Mouse (Mus musculus): ENCODE data around the gene Spg7. TPM values are rescaled to one million over a fixed set of nuclear protein-coding genes. Genes with fewer than 3 reads are reported as not detected.

The Spg7 gene
- polyA plus RNA-seq, 1 experiment from 2014 or later, result 43.0 TPM

- 48% methylated on average over 14 of the region's 14 CpGs for WGBS
- no peak overlapping the region; the same call in 1 of the 2 replicates for H3K4me2 ChIP-seq (ENCODE audit: low read depth, low read length)
- peaks cover 30% of the 10 kb centered on the region for H3K4me1 ChIP-seq (ENCODE audit: control insufficient read depth, insufficient read depth, low read length)
- peak overlapping the region; percentile 97 for H3K27ac ChIP-seq (ENCODE audit: low read length)
- H3K9me3 ChIP-seq (replicated peaks; ENCODE audit: control insufficient read depth, low read length), result no peaks in the 10 kb centered on the region
- H3K9ac ChIP-seq (ENCODE audit: low read length), result 0 out of 2 replicates have a peak overlapping the region, but pooled peaks have one; percentile 7
- H3K4me3 ChIP-seq (replicated peaks; ENCODE audit: low read length), result no peak overlapping the region
- no peaks in the 10 kb centered on the region for H3K27me3 ChIP-seq (ENCODE audit: control insufficient read depth, insufficient read depth, low read length)
- no peaks in the 10 kb centered on the region for H3K36me3 ChIP-seq (ENCODE audit: control insufficient read depth, insufficient read depth, low read length)
- peak; percentile 15; the same call in 1 of the 2 replicates for ATAC-seq (ENCODE audit: insufficient read depth, low FRiP score)
These were observed 79.2 kb downstream of the Spg7 start for GRCm38 (mm10) chr8:123141741-123142462.

DNA sequence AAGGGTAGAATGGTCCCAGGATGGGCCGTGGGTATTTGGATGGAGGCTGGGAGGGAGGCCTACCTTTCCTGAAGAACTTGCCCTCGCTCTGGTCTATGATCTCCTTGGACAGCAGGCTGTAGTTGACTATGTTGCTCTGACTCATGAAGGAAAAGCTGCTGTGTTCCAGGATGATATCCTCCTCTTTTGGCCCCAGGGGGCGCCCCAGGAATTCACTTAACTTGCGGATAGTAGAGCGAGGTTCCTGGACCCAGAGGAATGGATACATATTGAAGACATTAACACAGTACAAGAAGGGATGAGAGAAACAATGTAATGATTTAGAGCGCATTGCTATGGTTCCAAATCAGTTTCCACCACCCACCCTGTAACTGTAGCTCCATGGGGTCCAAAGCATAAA is 82.5 kb downstream of the Spg7 start:
- H3K27me3 ChIP-seq (ENCODE audit: control insufficient read depth, insufficient read depth, low read length), result no peaks in the 10 kb centered on the region
- H3K27ac ChIP-seq (ENCODE audit: low read length), result peak overlapping the region; percentile 85
- no peak overlapping the region for H3K4me3 ChIP-seq (replicated peaks; ENCODE audit: low read length)
- H3K4me1 ChIP-seq (ENCODE audit: control insufficient read depth, insufficient read depth, low read length), result peaks cover 13% of the 10 kb centered on the region
- H3K4me2 ChIP-seq (ENCODE audit: low read depth, low read length), result no peak overlapping the region
- WGBS, result 45% methylated on average over 6 of the region's 6 CpGs
- ATAC-seq (ENCODE audit: insufficient read depth, low FRiP score), result no peak
- no peaks in the 10 kb centered on the region for H3K36me3 ChIP-seq (ENCODE audit: control insufficient read depth, insufficient read depth, low read length)
- no peak overlapping the region for H3K9ac ChIP-seq (ENCODE audit: low read length)
- no peaks in the 10 kb centered on the region for H3K9me3 ChIP-seq (replicated peaks; ENCODE audit: control insufficient read depth, low read length)

DNA sequence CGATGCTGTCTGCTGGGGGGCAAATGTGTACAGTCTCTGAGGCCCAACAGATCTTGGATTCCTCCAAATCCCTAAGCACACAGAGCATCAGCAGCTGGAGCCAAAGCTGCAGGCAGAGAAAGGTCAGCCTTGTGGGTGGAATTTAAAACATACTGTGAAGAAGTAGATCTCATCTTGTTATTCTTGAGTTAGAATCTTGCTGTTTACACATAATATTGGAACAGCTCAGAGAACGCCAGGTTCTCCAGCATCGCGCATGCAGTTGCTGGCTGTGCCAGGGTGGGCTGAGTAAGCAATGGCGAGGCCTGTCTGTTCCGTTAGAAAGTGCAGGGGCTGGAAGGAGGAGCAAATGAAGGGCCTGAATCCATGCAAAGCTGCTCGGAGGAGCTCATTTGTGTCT is 83.6 kb downstream of the Spg7 start:
- no peaks in the 10 kb centered on the region for H3K9me3 ChIP-seq (replicated peaks; ENCODE audit: control insufficient read depth, low read length)
- ATAC-seq (ENCODE audit: insufficient read depth, low FRiP score), result no peak
- peaks cover 17% of the 10 kb centered on the region for H3K4me1 ChIP-seq (ENCODE audit: control insufficient read depth, insufficient read depth, low read length)
- H3K9ac ChIP-seq (ENCODE audit: low read length), result peak overlapping the region; percentile 28; the same call in 1 of the 2 replicates
- no peaks in the 10 kb centered on the region for H3K36me3 ChIP-seq (ENCODE audit: control insufficient read depth, insufficient read depth, low read length)
- H3K27me3 ChIP-seq (ENCODE audit: control insufficient read depth, insufficient read depth, low read length), result no peaks in the 10 kb centered on the region
- H3K4me2 ChIP-seq (ENCODE audit: low read depth, low read length), result no peak overlapping the region
- 46% methylated on average over 7 of the region's 7 CpGs for WGBS
- peak overlapping the region; percentile 85 for H3K27ac ChIP-seq (ENCODE audit: low read length)
- H3K4me3 ChIP-seq (replicated peaks; ENCODE audit: low read length), result no peak overlapping the region

Small RNA genes lying within 50 kb of the gene (microRNA-seq; reads per million reads assigned to microRNA genes)
- gene Mir7079 (not detected), gene Mir7080 (not detected)

Other genes starting within 250 kb of the Spg7 start
- gene Cdh15, start 215.0 kb upstream of the Spg7 start, polyA plus RNA-seq (2015; fragmentation: Nextera tagmentation; extraction: Ambion mirVana), result 0.71 and 3.0 TPM in 2 replicates
- gene Ankrd11, start 20.7 kb upstream of the Spg7 start, polyA plus RNA-seq (2015; fragmentation: Nextera tagmentation; extraction: Ambion mirVana), result 23.1 and 24.6 TPM in 2 replicates
- gene Rpl13, start 39.4 kb downstream of the Spg7 start, polyA plus RNA-seq (2015; fragmentation: Nextera tagmentation; extraction: Ambion mirVana), result 1,046 and 1,463 TPM in 2 replicates
- 2.2 and 3.4 TPM in 2 replicates for gene Cpne7, start 54.4 kb downstream of the Spg7 start, polyA plus RNA-seq (2015; fragmentation: Nextera tagmentation; extraction: Ambion mirVana)
- gene Sult5a1, start 95.4 kb downstream of the Spg7 start, polyA plus RNA-seq (2015; fragmentation: Nextera tagmentation; extraction: Ambion mirVana), result 17.6 and 18.4 TPM in 2 replicates
- gene Dpep1, start 123.3 kb downstream of the Spg7 start, polyA plus RNA-seq (2015; fragmentation: Nextera tagmentation; extraction: Ambion mirVana), result 6.1 and 7.0 TPM in 2 replicates
- 146 and 165 TPM in 2 replicates for gene Chmp1a, start 149.8 kb downstream of the Spg7 start, polyA plus RNA-seq (2015; fragmentation: Nextera tagmentation; extraction: Ambion mirVana)
- 3.3 and 3.5 TPM in 2 replicates for gene Spata33, start 149.9 kb downstream of the Spg7 start, polyA plus RNA-seq (2015; fragmentation: Nextera tagmentation; extraction: Ambion mirVana)
- gene Cdk10, start 161.9 kb downstream of the Spg7 start, polyA plus RNA-seq (2015; fragmentation: Nextera tagmentation; extraction: Ambion mirVana), result 27.3 and 31.0 TPM in 2 replicates
- gene Spata2l, start 173.3 kb downstream of the Spg7 start, polyA plus RNA-seq (2015; fragmentation: Nextera tagmentation; extraction: Ambion mirVana), result 5.1 and 6.1 TPM in 2 replicates
- gene Zfp276, start 191.3 kb downstream of the Spg7 start, polyA plus RNA-seq (2015; fragmentation: Nextera tagmentation; extraction: Ambion mirVana), result 19.2 and 19.6 TPM in 2 replicates
- gene Vps9d1, start 191.4 kb downstream of the Spg7 start, polyA plus RNA-seq (2015; fragmentation: Nextera tagmentation; extraction: Ambion mirVana), result 20.0 and 23.6 TPM in 2 replicates